Mouse (Mus musculus): ENCODE measurements around the gene Cnbd2.

DNA sequence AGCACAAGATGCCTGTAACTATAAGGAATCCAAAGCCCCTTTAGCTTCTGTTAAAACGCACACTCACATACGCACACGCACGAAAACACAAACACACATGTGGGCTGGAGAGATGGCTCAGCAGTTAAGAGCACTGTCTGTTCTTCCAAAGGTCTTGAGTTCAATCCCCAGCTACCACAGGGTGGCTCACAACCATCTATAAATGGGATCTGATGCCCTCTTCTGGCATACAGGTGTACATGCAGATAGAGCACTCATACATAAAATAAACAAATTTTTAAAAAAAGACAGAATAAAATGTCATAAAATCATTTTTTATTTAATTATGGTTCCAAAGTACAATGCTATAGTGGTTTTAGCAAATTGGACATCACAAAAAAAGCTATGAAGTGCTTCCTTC lies 82.2 kb downstream of the Cnbd2 start:
- TF ChIP-seq CTCF (conservative IDR thresholded peaks at IDR 0.05; ENCODE audit: insufficient read depth, insufficient read length, low read depth, low read length), result 0 out of 2 replicates have a peak, but pooled peaks have one; percentile 7
- TF ChIP-seq POLR2A (IDR thresholded peaks at IDR 0.05; ENCODE audit: low read depth, low read length), result no peak

Measured in kidney, adult 2 months (tissue).